Mouse (Mus musculus) spleen, adult 2 months (tissue): ENCODE results near the gene Avp. TPM values are rescaled to one million over a fixed set of nuclear protein-coding genes. Genes with fewer than 3 reads are reported as not detected.
"Not testable (repeated sequence)": the region's sequence is repeated elsewhere in the genome, so short reads cannot be mapped to it uniquely, and the experiment has no call there.

Experiments
- DNase-seq, 2 experiments: peaks; one replicate each; pipeline versions ENCODE4 v3.0.0 to v3.0.0-alpha.2; 2012 to 2021; ENCODE audit warnings: low spot score in 2 of 2, low read depth in 1 of 2
- H3K27ac ChIP-seq: fragments of 200-500 bp; 2 replicates; pipeline ENCODE4 v1.5.1; 2012; ENCODE audit warnings: low read length, inconsistent platforms; ENCODE audit not compliant: insufficient read depth
- H3K27me3 ChIP-seq: fragments of 200-500 bp; 2 replicates; pipeline ENCODE4 v1.6.1; 2012; ENCODE audit warnings: mild to moderate bottlenecking, moderate library complexity, low read length, inconsistent platforms; ENCODE audit not compliant: control insufficient read depth, insufficient read depth
- H3K36me3 ChIP-seq: fragments of 200-500 bp; 2 replicates; pipeline ENCODE4 v1.6.1; 2012; ENCODE audit warnings: mild to moderate bottlenecking, low read length, inconsistent platforms; ENCODE audit not compliant: control insufficient read depth, insufficient read depth
- H3K4me1 ChIP-seq: fragments of 200-500 bp; 2 replicates; pipeline ENCODE4 v1.6.1; 2011; ENCODE audit warnings: inconsistent platforms; ENCODE audit not compliant: control insufficient read depth, insufficient read depth, insufficient read length
- H3K4me3 ChIP-seq: fragments of 200-500 bp; 2 replicates; pipeline ENCODE4 v1.5.1; 2011; ENCODE audit warnings: mild to moderate bottlenecking, inconsistent platforms; ENCODE audit not compliant: insufficient read depth, insufficient read length; ENCODE audit errors: extremely low read depth
- CTCF ChIP-seq: fragments of 200-500 bp; IDR thresholded peaks from 2 replicates; pipeline ENCODE4 v1.5.1; 2011; ENCODE audit warnings: mild to moderate bottlenecking, inconsistent platforms; ENCODE audit not compliant: insufficient read depth, insufficient read length, insufficient replicate concordance; ENCODE audit errors: extremely low read depth
- POLR2A ChIP-seq: fragments of 200-500 bp; IDR thresholded peaks from 2 replicates; pipeline ENCODE4 v1.6.1; 2011; ENCODE audit warnings: low read depth, low read length, inconsistent platforms
- WGBS: fragments of 180-500 bp; shearing (Covaris S2); methylation state at CpG from one replicate; pipeline ENCODE4 v1.1.7; 2018; 5-methylcytosine and 5-hydroxymethylcytosine counted together
- polyA plus RNA-seq: library from polyadenylated mRNA; depleted of rRNA; stranded (reverse); fragments of >200 nt; gene quantifications from 2 replicates; pipeline ENCODE4 v1.2.3, GENCODE M21; 2012

Gene Avp
- polyA plus RNA-seq, 1 experiment, result not detected

GRCm38 (mm10) chr2:130586016-130586415 lies 3.7 kb upstream of the Avp start:
- Histone ChIP-seq H3K4me1 (no peaks in the 10 kb centered on the region), H3K27me3 (no peaks in the 10 kb centered on the region), H3K36me3 (peaks cover 5% of the 10 kb centered on the region), H3K27ac (no peak overlapping the region), H3K4me3 (no peak overlapping the region)
- no peak for TF ChIP-seq CTCF
- no peak for TF ChIP-seq POLR2A
- 64% methylated on average over 6 of the region's 6 CpGs for WGBS
- no peak for DNase-seq

- peaks cover 6% of the 10 kb centered on the region for H3K27me3 ChIP-seq
These were observed 1.7 kb upstream of the Avp start for GRCm38 (mm10) chr2:130583902-130584560.

GRCm38 (mm10) chr2:130581201-130581600 lies 1.2 kb downstream of the Avp start:
- Histone ChIP-seq H3K27me3 (peaks cover 16% of the 10 kb centered on the region), H3K4me1 (peaks cover 5% of the 10 kb centered on the region), H3K36me3 (no peaks in the 10 kb centered on the region), H3K27ac (no peak overlapping the region), H3K4me3 (no peak overlapping the region)
- DNase-seq, result no peak
- TF ChIP-seq CTCF, result no peak
- no peak for TF ChIP-seq POLR2A
- whole genome bisulfite sequencing, result 18% methylated on average over 16 of the region's 16 CpGs

More at GRCm38 (mm10) chr2:130583902-130584560, 1.7 kb upstream of the Avp start:
- DNase-seq, result no peak
- Histone ChIP-seq H3K4me3 (no peak overlapping the region), H3K36me3 (no peaks in the 10 kb centered on the region), H3K27ac (no peak overlapping the region), H3K4me1 (0 out of 2 replicates have a peak, but pooled peaks cover 2% of the 10 kb centered on the region)
- TF ChIP-seq CTCF (no peak), POLR2A (no peak)
- 90% methylated on average over 10 of the region's 10 CpGs for WGBS

GRCm38 (mm10) chr2:130579791-130580190 lies 2.6 kb downstream of the Avp start:
- no peak overlapping the region for H3K27ac ChIP-seq
- no peaks in the 10 kb centered on the region for H3K36me3 ChIP-seq
- DNase-seq, result no peak
- 7% methylated on average over 8 of the region's 8 CpGs for WGBS
- TF ChIP-seq POLR2A, result no peak
- TF ChIP-seq CTCF, result no peak
- peaks cover 5% of the 10 kb centered on the region for H3K4me1 ChIP-seq
- H3K27me3 ChIP-seq, result peaks cover 20% of the 10 kb centered on the region
- no peak overlapping the region for H3K4me3 ChIP-seq

- Histone ChIP-seq H3K4me1 (peaks cover 5% of the 10 kb centered on the region), H3K27me3 (peaks cover 20% of the 10 kb centered on the region)
These were observed 4.2 kb downstream of the Avp start for GRCm38 (mm10) chr2:130578148-130578547.

GRCm38 (mm10) chr2:130577632-130578031 lies 4.7 kb downstream of the Avp start:
- peak; percentile 28 to 51 for DNase-seq
- WGBS, result 8% methylated on average over 12 of the region's 12 CpGs

More at GRCm38 (mm10) chr2:130578148-130578547, 4.2 kb downstream of the Avp start:
- Histone ChIP-seq H3K4me3 (no peak overlapping the region), H3K27ac (no peak overlapping the region), H3K36me3 (no peaks in the 10 kb centered on the region)
- TF ChIP-seq POLR2A, result no peak
- peak; percentile 74 for TF ChIP-seq CTCF
- 14% methylated on average over 11 of the region's 11 CpGs for WGBS
- DNase-seq, result peak in 1 of 2 experiments; percentile 60

GRCm38 (mm10) chr2:130577021-130577420 lies 5.3 kb downstream of the Avp start:
- Histone ChIP-seq H3K36me3 (no peaks in the 10 kb centered on the region), H3K27ac (no peak overlapping the region), H3K27me3 (peaks cover 20% of the 10 kb centered on the region), H3K4me1 (peaks cover 5% of the 10 kb centered on the region), H3K4me3 (no peak overlapping the region)
- no peak for TF ChIP-seq CTCF
- TF ChIP-seq POLR2A, result no peak
- WGBS, result 18% methylated on average over 9 of the region's 9 CpGs
- DNase-seq, result no peak

More at GRCm38 (mm10) chr2:130577632-130578031, 4.7 kb downstream of the Avp start:
- Histone ChIP-seq H3K4me3 (no peak overlapping the region), H3K27me3 (peaks cover 20% of the 10 kb centered on the region), H3K36me3 (no peaks in the 10 kb centered on the region), H3K4me1 (peaks cover 5% of the 10 kb centered on the region), H3K27ac (no peak overlapping the region)
- no peak for TF ChIP-seq POLR2A
- no peak for TF ChIP-seq CTCF

- H3K36me3 ChIP-seq, DNase-seq, H3K4me3 ChIP-seq, H3K4me1 ChIP-seq, H3K27ac ChIP-seq: not testable (repeated sequence)
- WGBS, result 11% methylated on average over 30 of the region's 32 CpGs
- H3K27me3 ChIP-seq, result peaks cover 20% of the 10 kb centered on the region
These were observed 5.8 kb downstream of the Avp start for GRCm38 (mm10) chr2:130576564-130576963.
